Mouse (Mus musculus) layer of hippocampus, adult 2 months (tissue): ENCODE measurements around the gene Olfr1154. TPM values are rescaled to one million over a fixed set of nuclear protein-coding genes. Genes with fewer than 3 reads are reported as not detected.

ENCODE experiments used
- DNase-seq, 2 experiments: peaks; one replicate each; pipeline ENCODE4 v3.0.0; 2022; ENCODE audit warnings: low spot score in 2 of 2
- H3K27ac ChIP-seq: fragments of 200-600 bp; 2 replicates; pipeline ENCODE4 v1.8.1; 2022
- H3K4me3 ChIP-seq: fragments of 200-600 bp; 2 replicates; pipeline ENCODE4 v1.8.1; 2022; ENCODE audit warnings: mild to moderate bottlenecking
- CTCF ChIP-seq: fragments of 200-600 bp; conservative IDR thresholded peaks from 2 replicates; pipeline ENCODE4 v1.8.1; 2022; ENCODE audit warnings: antibody characterized with exemption, mild to moderate bottlenecking, moderate library complexity
- long read RNA-seq, 2 experiments: library from polyadenylated mRNA; stranded (forward); transcript quantifications; one replicate each; pipeline ENCODE4 v2.0.0; 2021; ENCODE audit warnings: borderline mapping rate in 2 of 2
- total RNA-seq, 2 experiments: library from RNA; stranded (reverse); gene quantifications; 2 replicates each; pipeline ENCODE4 v1.2.3; 2021

Gene Olfr1154
- not detected for total RNA-seq
- long read RNA-seq, experiment 1, result 0 reads
- long read RNA-seq, experiment 2, result 0 reads

GRCm38 (mm10) chr2:87905066-87905465 is at the start of gene Olfr1154:
Gene Olfr1154, minus strand, starts transcription at chr2:87905166.
- no peak for TF ChIP-seq CTCF
- H3K27ac ChIP-seq, result no peak within 1 kb of the TSS
- DNase-seq, result no peak
- no peak within 1 kb of the TSS for H3K4me3 ChIP-seq

DNA sequence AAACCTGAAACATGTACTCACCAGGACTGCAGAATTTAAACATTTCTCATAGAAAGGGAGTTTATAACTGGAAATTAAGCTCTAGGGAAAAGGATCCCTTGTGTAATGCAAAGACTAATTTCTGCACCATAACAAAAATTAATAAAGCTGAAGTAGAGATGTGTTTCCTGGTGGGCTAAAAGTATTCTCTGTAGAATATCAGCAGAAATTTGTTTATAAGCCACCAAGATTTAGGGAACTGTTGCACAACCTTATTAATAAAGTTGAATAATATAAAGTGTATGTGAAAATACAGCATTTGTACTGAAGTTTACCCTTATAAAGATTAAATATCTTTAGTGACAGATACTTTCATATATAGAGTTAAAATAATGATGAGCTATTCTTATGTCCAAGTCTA is 48.0 kb upstream of the Olfr1154 start, which contains the start of gene Olfr1156:
Olfr1156 (minus strand) TSS at position 101 of the 400 bp plus-strand sequence.
- DNase-seq, result no peak
- TF ChIP-seq CTCF, result no peak
- H3K27ac ChIP-seq, result no peak within 1 kb of the TSS
- no peak within 1 kb of the TSS for H3K4me3 ChIP-seq

DNA sequence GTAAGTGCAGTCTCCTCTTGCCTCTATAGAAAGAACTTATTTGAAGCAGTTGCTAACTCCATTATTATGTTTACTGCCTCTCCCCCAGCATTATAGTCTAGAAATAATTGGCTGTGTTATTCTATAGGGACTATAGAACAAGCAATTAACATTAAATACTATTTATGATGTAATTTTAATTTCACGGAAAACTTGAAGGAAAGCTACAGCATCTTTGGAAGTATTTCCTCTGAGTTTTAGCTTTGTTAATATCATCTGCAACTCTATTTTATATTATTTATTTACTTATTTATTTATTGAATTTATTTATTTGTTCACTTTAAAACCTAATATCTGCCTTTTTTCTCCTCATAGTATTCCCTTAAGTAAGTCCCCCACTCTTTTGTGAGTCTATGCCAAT is 40.1 kb upstream of the Olfr1154 start, which contains the start of gene Olfr1155:
Olfr1155 (minus strand) TSS at position 101 of the 400 bp plus-strand sequence.
- Histone ChIP-seq H3K27ac (no peak within 1 kb of the TSS), H3K4me3 (no peak within 1 kb of the TSS)
- no peak for TF ChIP-seq CTCF
- no peak for DNase-seq

- DNase-seq, result no peak
- Histone ChIP-seq H3K27ac (no peak within 1 kb of the TSS), H3K4me3 (no peak within 1 kb of the TSS)
- TF ChIP-seq CTCF, result no peak
Observed at GRCm38 (mm10) chr2:87894662-87895061, 10.3 kb downstream of the Olfr1154 start, which contains the start of gene Olfr1153. Gene Olfr1153, plus strand, starts transcription at chr2:87894962.

DNA sequence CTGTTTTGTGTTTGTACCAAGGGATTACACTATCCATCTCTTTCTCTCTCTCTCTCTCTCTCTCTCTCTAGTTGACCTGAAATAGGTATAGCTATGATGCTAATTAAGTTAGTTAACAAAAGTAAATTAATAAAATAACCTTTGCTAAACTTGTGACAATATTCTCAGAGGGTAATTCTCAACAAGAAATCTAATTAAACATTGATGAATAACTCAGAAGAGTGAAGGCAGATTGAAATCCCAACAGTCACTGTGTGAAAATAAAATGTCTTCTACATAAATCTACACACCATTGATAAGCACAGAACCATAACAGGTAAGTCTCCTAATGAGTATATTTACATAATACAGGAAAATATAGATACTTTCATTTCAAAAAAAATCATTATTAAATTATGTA is 38.8 kb downstream of the Olfr1154 start, which contains the start of gene Olfr1152:
Olfr1152 (plus strand) TSS at position 301 of the 400 bp plus-strand sequence.
- Histone ChIP-seq H3K27ac (no peak within 1 kb of the TSS), H3K4me3 (no peak within 1 kb of the TSS)
- no peak for TF ChIP-seq CTCF
- DNase-seq, result no peak

DNA sequence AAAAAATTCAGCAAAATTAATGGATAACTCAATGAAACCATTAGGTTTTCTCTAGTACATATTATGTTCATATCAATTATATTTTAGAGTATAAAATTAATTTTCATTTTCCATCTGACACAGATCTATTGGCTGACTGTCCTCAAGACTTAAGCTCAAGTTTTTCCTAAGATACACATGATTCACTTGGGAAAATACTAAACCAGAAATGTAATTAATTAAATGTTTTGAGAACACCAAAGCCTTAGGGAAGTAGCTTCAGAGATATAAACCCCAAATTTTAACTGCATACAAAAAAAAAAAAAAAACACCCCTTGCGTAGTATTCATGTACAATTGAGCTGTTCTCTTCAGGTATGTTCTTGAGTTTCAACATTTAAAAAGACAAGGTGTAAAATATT is 49.4 kb downstream of the Olfr1154 start, which contains the start of gene Olfr1151:
Olfr1151 (plus strand) TSS at position 301 of the 400 bp plus-strand sequence.
- no peak within 1 kb of the TSS for H3K4me3 ChIP-seq
- DNase-seq, result no peak
- TF ChIP-seq CTCF, result no peak
- no peak within 1 kb of the TSS for H3K27ac ChIP-seq

Other genes starting within 250 kb of the Olfr1154 start
- gene Olfr1134, start 246.7 kb downstream of the Olfr1154 start, total RNA-seq, result not detected
- gene Olfr1135, start 231.5 kb downstream of the Olfr1154 start, total RNA-seq, result not detected
- not detected for gene Olfr1136, start 211.2 kb downstream of the Olfr1154 start, total RNA-seq
- not detected for gene Olfr1137, start 192.0 kb downstream of the Olfr1154 start, total RNA-seq
- gene Olfr1138, start 165.2 kb downstream of the Olfr1154 start, total RNA-seq, result not detected
- gene Olfr1140, start 161.4 kb downstream of the Olfr1154 start, total RNA-seq, result not detected
- gene Olfr1141, start 151.2 kb downstream of the Olfr1154 start, total RNA-seq, result not detected
- not detected for gene Olfr152, start 125.7 kb downstream of the Olfr1154 start, total RNA-seq
- gene Olfr1143, start 104.6 kb downstream of the Olfr1154 start, total RNA-seq, result not detected
- gene Olfr1145, start 95.3 kb downstream of the Olfr1154 start, total RNA-seq, result not detected
- not detected for gene Olfr1148, start 74.6 kb downstream of the Olfr1154 start, total RNA-seq
- gene Olfr1150-ps1, start 61.2 kb downstream of the Olfr1154 start, total RNA-seq, result not detected
- gene Olfr1151, start 49.3 kb downstream of the Olfr1154 start, total RNA-seq, result not detected
- gene Olfr1152, start 38.7 kb downstream of the Olfr1154 start, total RNA-seq, result not detected
- not detected for gene Olfr1153, start 10.2 kb downstream of the Olfr1154 start, total RNA-seq
- gene Olfr1155, start 40.0 kb upstream of the Olfr1154 start, total RNA-seq, result not detected
- gene Olfr1156, start 47.9 kb upstream of the Olfr1154 start, total RNA-seq, result under 1 TPM in 1 of 2 experiments, not detected in 1; 0.15 TPM
- gene Olfr1157, start 63.1 kb upstream of the Olfr1154 start, total RNA-seq, result not detected
- gene Olfr74, start 69.5 kb upstream of the Olfr1154 start, total RNA-seq, result not detected
- not detected for gene Olfr1158, start 84.9 kb upstream of the Olfr1154 start, total RNA-seq
- gene Olfr1160, start 103.1 kb upstream of the Olfr1154 start, total RNA-seq, result not detected
- not detected for gene Olfr1161, start 117.6 kb upstream of the Olfr1154 start, total RNA-seq
- not detected for gene Olfr73, start 132.5 kb upstream of the Olfr1154 start, total RNA-seq
- gene Olfr1162, start 146.0 kb upstream of the Olfr1154 start, total RNA-seq, result not detected
- not detected for gene Olfr1163, start 166.7 kb upstream of the Olfr1154 start, total RNA-seq
- not detected for gene Olfr1164, start 188.8 kb upstream of the Olfr1154 start, total RNA-seq
- gene Olfr1166, start 223.1 kb upstream of the Olfr1154 start, total RNA-seq, result not detected